Mouse (Mus musculus) embryonic facial prominence, embryonic 15.5 days (tissue): ENCODE data around the gene Crybb3. TPM values are rescaled to one million over a fixed set of nuclear protein-coding genes. Genes with fewer than 3 reads are reported as not detected.

Experiments
- polyA plus RNA-seq: library from polyadenylated mRNA; unstranded; fragments of >200 nt; fragmentation: Nextera tagmentation; extraction: Ambion mirVana; gene quantifications from 2 replicates; pipeline ENCODE4 v1.2.1, GENCODE M21; 2015

The Crybb3 gene
- polyA plus RNA-seq, 1 experiment from 2014 or later = 5.4 TPM

Other genes starting within 250 kb of the Crybb3 start
- 2.6 and 4.4 TPM in 2 replicates for gene Myo18b, start 185.2 kb downstream of the Crybb3 start, polyA plus RNA-seq
- gene Grk3, start 65.8 kb downstream of the Crybb3 start, polyA plus RNA-seq = 12.8 and 13.1 TPM in 2 replicates
- gene Crybb2, start 11.5 kb downstream of the Crybb3 start, polyA plus RNA-seq = not detected in 2 replicates
- 14.2 and 16.4 TPM in 2 replicates for gene 2900026A02Rik, start 139.7 kb upstream of the Crybb3 start, polyA plus RNA-seq
- gene Tmem211, start 145.3 kb upstream of the Crybb3 start, polyA plus RNA-seq = 0.79 and 1.3 TPM in 2 replicates
- 2.9 and 3.3 TPM in 2 replicates for gene Sgsm1, start 229.2 kb upstream of the Crybb3 start, polyA plus RNA-seq